Mouse (Mus musculus): ENCODE results near the gene Slc7a11.
A peak's percentile ranks its signal among the peaks of the same experiment; 100 is the strongest.

Gene Slc7a11

GRCm38 (mm10) chr3:50307339-50308327 is 135.8 kb downstream of the Slc7a11 start:
- DNase-seq (ENCODE audit: low spot score in 2 of 2): no peak

DNA sequence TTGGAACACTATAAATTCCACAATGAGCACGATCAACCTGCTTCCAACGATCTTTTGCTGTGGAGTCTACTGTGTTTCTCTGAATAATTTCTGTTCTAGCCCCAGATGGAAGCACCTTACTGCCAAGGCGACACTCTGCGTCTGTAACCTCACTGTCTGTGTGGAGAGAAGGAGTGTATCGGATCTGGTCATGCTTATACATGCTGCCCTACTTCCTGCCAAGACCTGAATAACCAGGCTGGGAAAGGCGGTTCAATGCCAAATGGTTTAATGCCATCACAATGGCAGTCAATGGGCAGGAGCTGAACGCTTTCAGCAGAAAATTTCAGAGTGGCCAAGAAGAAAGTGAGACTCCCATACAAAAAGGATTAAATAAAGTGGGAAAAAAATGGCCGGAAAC is 137.1 kb downstream of the Slc7a11 start:
- no peak for DNase-seq (ENCODE audit: low spot score in 2 of 2)

DNA sequence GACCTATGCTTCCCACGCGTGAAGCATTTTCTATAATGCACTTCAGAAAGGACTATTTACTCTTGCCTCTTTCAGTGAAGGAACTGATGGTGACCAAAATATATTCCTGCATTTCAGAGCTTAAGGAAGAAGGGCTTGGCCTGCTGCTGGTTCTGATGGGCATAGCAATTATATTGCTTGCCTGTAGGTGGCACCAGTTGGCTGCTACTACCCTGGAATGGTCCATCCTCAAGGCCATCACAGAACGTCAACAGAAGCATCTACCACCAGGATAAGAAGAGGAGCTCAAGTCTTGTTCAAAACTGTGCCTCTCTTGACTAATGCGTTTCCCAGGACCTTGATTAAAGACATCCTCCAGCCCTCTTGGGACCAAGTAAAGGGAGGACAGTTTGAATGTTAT is 139.3 kb downstream of the Slc7a11 start:
- DNase-seq (ENCODE audit: low spot score in 2 of 2): peak; percentile 13 to 41

GRCm38 (mm10) chr3:50302648-50303047 is 140.8 kb downstream of the Slc7a11 start:
- no peak for DNase-seq (ENCODE audit: low spot score in 2 of 2)

DNA sequence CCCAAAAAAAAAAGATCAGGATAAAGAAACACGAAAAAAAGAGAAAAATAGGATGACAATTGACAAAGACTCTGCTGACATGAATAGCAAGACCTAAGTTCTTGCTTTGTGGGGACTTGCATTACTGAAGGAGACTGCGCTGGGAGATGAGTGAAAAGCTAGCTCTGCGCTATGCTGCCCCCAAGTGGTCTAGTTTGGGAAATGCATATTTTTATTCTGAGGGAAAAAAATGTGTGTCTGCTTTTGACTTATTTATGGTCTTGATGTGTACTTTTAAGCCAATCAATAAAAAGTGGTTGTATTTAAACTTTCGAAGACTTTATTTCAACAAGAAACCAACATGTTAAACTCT is 142.5 kb downstream of the Slc7a11 start:
- DNase-seq (ENCODE audit: low spot score in 2 of 2): peak; percentile 44 to 69

GRCm38 (mm10) chr3:50300002-50300951 is 143.1 kb downstream of the Slc7a11 start:
- no peak for DNase-seq (ENCODE audit: low spot score in 2 of 2)

- DNase-seq (ENCODE audit: low spot score in 2 of 2): no peak
Measured at GRCm38 (mm10) chr3:50298366-50298991, 144.9 kb downstream of the Slc7a11 start.

GRCm38 (mm10) chr3:50296956-50297355 is 146.5 kb downstream of the Slc7a11 start:
- DNase-seq (ENCODE audit: low spot score in 2 of 2): no peak

DNA sequence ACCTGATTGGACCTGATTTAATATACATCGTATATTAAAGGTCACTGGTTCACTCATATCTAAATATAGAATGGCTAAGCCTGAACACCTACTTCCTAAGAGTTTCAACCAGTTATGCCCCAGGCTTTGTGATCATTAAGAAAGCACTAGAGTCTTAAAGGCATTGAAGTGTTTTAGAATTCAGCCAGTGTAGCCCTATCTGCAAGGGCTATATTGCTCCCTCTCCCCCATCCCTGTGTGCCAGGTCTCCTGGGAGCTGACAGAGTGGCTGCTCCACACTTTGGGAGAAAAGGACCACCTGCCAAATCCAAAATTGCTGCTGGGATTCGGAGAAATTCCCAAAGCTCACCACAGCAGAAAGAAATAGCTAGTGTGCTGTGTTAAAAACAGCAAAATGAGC is 168.4 kb downstream of the Slc7a11 start:
- no peak for DNase-seq (ENCODE audit: low spot score in 2 of 2)

DNA sequence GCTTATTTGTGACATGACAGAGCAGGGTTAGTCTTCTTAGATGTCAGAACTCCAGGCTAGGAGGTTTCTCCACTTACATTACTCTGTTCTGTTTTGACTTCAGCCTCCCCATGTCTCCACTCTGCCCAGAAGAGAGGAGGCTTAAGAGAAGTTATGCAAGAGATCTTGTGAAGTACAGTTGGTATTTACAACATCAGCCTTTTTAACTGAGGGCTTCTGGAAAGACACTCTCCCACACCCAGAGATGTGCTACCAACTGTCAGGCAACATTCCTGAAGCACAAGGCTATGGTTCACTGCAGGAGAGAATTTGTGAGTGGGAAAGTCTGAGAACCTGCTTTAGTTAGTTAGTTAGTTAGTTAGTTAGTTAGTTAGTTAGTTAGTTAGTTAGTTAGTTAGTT is 171.2 kb downstream of the Slc7a11 start:
- peak in 1 of 2 experiments; percentile 8 for DNase-seq (ENCODE audit: low spot score in 2 of 2)

GRCm38 (mm10) chr3:50269680-50270079 is 173.7 kb downstream of the Slc7a11 start:
- peak; percentile 26 to 38 for DNase-seq (ENCODE audit: low spot score in 2 of 2)

DNA sequence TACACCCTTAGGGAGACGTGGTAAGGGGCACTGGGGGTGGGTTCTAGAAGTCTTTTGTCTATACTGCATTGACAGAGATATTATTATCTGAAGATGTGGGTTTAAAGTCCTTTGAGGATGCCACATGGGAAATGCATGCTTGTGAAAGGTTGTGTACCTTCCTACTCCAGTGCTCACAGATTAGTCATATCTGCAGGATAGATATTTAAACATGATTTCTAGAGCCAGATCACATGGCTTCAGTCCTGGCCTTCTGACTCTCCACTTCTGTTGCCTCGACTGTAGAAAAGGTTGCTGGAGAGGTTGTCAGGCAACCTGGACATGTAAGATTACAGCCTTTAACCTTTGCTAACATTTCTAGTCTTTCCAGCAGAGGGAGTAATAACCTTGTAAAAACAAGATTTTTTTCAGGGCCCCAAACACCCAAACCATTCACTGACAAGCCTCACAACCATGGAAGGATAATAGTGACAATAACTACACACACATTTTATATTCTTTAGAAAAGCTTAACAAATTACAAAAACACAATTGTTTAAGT is 180.8 kb downstream of the Slc7a11 start:
- DNase-seq (ENCODE audit: low spot score in 2 of 2): no peak

DNA sequence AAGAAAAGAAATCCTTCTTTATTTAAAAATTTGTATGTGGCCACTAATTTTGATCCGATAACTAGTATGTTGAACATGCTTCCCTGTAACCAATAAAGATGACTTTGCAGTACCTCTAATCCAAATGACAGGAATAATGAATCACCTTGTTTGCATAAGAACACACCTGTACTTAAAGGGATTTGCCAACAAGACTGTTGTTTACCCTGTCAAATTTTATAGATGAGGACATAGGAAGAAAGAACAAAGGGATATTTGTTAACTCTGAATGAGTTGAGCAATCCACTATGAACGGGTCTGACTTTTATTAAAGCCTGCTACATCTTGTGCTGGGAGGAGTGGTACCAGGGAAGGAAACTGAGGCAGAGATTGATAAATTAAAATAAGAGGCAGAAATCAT is 181.3 kb downstream of the Slc7a11 start:
- DNase-seq (ENCODE audit: low spot score in 2 of 2): no peak

DNA sequence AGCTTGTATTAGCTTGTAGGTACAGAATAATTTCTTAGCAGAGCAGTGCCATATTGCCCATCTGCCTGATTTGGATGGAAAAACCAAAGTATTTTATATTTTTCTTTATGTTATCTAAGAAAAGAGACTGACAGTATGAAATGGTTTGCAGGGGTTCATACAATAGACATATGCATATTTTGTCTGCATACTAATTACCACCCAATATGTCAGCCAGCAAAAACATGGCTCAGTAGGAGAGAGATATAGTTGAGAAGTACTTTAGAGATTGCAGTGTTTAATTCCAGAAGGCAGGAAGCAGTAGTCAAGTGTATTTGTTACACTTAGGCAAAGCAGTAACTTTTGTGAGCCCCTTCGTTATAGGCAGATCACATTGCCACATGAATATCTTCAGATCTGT is 182.7 kb downstream of the Slc7a11 start:
- no peak for DNase-seq (ENCODE audit: low spot score in 2 of 2)

DNA sequence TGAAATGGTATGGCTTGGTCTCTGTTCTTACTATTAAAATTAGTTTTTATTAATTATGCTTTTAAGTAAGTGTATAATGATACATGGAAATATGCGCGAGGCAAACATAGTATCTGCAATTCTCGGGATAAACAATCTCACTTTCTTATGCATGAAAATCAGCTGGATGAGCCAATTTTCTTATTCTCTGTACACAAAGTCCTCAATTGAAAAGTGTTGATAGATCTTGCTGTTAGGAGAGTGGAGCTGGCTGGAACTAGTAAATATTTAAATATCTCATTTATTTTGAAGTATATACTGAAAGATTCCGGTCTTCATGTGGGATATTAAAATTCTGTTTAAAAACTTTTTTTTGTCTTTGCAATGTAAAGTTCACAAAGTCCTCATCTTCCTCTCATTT is 184.6 kb downstream of the Slc7a11 start:
- DNase-seq (ENCODE audit: low spot score in 2 of 2): no peak

DNA sequence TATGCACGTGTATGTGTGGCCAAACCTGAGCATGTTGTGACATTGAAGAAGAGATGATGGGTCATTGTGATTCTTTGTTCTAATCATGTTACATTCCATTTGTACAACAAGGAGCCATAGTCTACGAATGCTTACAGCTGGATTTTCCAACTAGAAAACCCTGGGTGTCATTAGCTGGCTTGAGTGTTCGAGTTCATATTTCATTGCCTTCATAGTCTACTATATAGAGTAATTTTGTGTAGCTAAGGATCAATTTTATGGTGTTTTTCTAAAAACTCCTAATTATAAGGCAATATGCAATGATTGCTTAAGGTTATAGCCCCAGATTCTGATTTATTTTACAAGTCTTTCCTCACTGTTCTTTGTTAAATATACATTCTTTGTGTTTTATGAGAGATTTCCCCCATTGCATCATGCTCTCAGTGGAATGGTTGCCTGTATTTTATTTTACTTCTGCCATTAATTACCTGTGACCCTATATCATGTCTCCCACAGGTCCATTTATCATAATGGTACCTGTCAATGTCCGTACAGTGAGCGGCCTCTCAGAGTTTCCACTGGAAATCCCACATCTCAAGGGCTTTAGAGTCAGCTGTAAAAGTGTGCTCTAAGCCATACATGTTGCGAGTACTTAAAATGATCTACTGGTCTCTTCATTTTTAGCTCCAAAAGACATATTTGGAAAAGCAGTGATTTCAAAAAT is 193.7 kb downstream of the Slc7a11 start:
- DNase-seq (ENCODE audit: low spot score in 2 of 2): no peak

DNA sequence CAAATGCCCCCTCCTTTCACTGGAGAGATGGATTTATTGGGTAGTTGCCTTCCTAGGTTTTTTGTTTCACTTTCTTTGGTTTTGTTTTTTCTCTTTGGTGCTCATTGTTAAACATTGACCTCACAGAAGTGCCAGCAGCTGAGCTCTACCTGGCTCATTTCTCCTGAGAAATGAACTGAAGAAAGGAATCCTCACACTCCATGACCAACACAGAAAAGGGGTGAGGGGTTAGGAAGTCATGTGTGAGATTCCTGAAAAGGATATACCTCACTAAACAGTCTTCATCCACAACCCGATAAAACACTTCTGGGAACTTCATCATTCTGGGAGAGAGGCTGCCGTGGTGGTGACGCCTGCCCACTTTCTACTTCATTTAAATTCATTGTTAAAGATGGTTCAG is 207.4 kb downstream of the Slc7a11 start:
- no peak for DNase-seq (ENCODE audit: low spot score in 2 of 2)

GRCm38 (mm10) chr3:50233144-50233543 is 210.3 kb downstream of the Slc7a11 start:
- DNase-seq (ENCODE audit: low spot score in 2 of 2): no peak

GRCm38 (mm10) chr3:50224390-50225114 is 218.9 kb downstream of the Slc7a11 start:
- DNase-seq (ENCODE audit: low spot score in 2 of 2): no peak

DNA sequence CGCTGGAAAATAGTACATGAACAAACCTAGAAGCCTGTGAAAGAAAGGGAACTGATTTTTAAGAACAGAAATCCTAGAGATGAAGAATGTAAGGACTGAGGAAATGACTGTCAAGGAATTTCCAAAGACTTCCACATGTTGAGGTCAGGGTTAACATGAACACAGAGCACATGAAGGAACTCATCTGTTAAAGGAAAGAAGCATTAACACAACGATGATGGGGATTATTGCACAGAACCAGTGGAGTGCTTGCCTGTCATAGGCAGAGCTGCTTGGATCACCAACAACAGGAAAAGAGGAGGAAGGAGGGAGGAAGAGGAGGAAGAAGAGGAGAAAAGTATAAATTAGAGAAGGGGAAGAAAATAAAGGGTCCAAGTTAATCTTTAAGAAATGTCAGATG is 223.0 kb downstream of the Slc7a11 start:
- no peak for DNase-seq (ENCODE audit: low spot score in 2 of 2)

All from frontal cortex, postnatal 36 days (tissue).